In the genomic region with DNA sequence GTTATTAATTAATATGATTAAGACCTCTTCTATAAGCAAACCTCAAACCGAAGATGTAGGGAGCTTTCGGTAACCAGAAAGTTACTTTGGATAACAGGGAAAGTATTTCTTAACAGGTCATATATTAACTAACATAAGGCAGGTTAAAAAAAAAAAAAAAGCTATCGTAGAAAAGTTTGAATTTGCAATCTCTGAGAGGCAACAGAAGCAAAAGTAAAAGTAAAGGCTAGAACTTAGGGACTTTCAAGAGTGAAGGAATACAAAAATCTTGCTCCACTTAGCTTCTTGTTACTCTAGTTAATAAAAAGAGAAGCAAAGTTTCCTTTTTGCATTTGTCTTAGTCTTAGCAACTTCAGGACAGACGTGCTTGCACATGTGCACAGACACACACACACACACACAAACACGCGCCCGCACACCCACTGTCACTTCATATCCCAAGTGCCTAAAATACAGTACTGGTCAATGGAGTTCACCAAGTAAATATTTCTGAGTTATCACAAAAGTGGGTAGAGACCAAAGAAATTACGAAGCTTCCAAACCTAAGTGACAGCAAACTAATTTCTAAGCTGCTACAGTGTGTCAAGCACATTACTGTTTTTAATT, we compare ENCODE assay signal across 8 mouse cellular contexts. TPM values are rescaled to one million over a fixed set of nuclear protein-coding genes. Genes with fewer than 3 reads are reported as not detected.
DNase-seq lines count a peak whose midpoint lies in the region; ATAC-seq and TF ChIP-seq lines count a peak whose summit lies in the region.

No protein-coding gene starts in this region.

- no peak overlapping the region for H3K27ac ChIP-seq in cerebellum, adult 2 months (ENCODE audit: insufficient read depth, low read length)
- H3K27ac ChIP-seq in forebrain, embryonic 15.5 days (replicated peaks), result peak overlapping the region; percentile 94
- peak overlapping the region; percentile 95 for H3K27ac ChIP-seq in limb, embryonic 14.5 days (replicated peaks; ENCODE audit: low read depth, low read length)
- H3K27ac ChIP-seq in stomach, embryonic 14.5 days (ENCODE audit: low read length), result peak overlapping the region; percentile 93

- H3K9ac ChIP-seq in forebrain, embryonic 15.5 days (replicated peaks), result peak overlapping the region; percentile 78
- peak overlapping the region; percentile 80 for H3K9ac ChIP-seq in limb, embryonic 14.5 days (ENCODE audit: low read depth, low read length, severe bottlenecking)
- H3K9ac ChIP-seq in stomach, embryonic 14.5 days (replicated peaks; ENCODE audit: low read depth, low read length), result peak overlapping the region; percentile 70

- H3K27me3 ChIP-seq in cerebellum, adult 2 months (ENCODE audit: control insufficient read depth, insufficient read depth, low read length), result no peaks in the 10 kb centered on the region
- no peaks in the 10 kb centered on the region for H3K27me3 ChIP-seq in forebrain, embryonic 15.5 days
- H3K27me3 ChIP-seq in limb, embryonic 14.5 days (ENCODE audit: control insufficient read depth, insufficient read depth, low read length), result no peaks in the 10 kb centered on the region
- H3K27me3 ChIP-seq in stomach, embryonic 14.5 days (ENCODE audit: control insufficient read depth, insufficient read depth, low read length), result no peaks in the 10 kb centered on the region

- no peaks in the 10 kb centered on the region for H3K9me3 ChIP-seq in forebrain, embryonic 15.5 days
- no peaks in the 10 kb centered on the region for H3K9me3 ChIP-seq in limb, embryonic 14.5 days (ENCODE audit: control insufficient read depth, low read length)
- no peaks in the 10 kb centered on the region for H3K9me3 ChIP-seq in stomach, embryonic 14.5 days (ENCODE audit: control insufficient read depth, low read depth, low read length)

- no peaks in the 10 kb centered on the region for H3K36me3 ChIP-seq in forebrain, embryonic 15.5 days
- H3K36me3 ChIP-seq in limb, embryonic 14.5 days (ENCODE audit: control insufficient read depth, insufficient read depth, low read length), result no peaks in the 10 kb centered on the region
- H3K36me3 ChIP-seq in stomach, embryonic 14.5 days (ENCODE audit: control insufficient read depth, insufficient read depth, low read length), result no peaks in the 10 kb centered on the region

- TF ChIP-seq CTCF in cerebellum, adult 2 months (IDR thresholded peaks at IDR 0.05; ENCODE audit: borderline replicate concordance, insufficient read depth, low read depth, low read length), result no peak

- TF ChIP-seq POLR2A in cerebellum, adult 2 months (IDR thresholded peaks at IDR 0.05; ENCODE audit: borderline replicate concordance, insufficient read depth, low read length), result no peak
- no peak for TF ChIP-seq POLR2A in limb, embryonic 14.5 days (IDR thresholded peaks at IDR 0.05; ENCODE audit: borderline replicate concordance, extremely low read depth, insufficient read depth, insufficient read length)

- H3K4me2 ChIP-seq in forebrain, embryonic 15.5 days (replicated peaks), result peak overlapping the region; percentile 49
- H3K4me2 ChIP-seq in limb, embryonic 14.5 days (replicated peaks; ENCODE audit: low read depth, low read length, severe bottlenecking), result peak overlapping the region; percentile 68
- H3K4me2 ChIP-seq in stomach, embryonic 14.5 days (replicated peaks; ENCODE audit: low read depth, low read length), result peak overlapping the region; percentile 62

- peak overlapping the region; percentile 82 for H3K4me3 ChIP-seq in cerebellum, adult 2 months (replicated peaks; ENCODE audit: insufficient read depth, low read depth, low read length)
- H3K4me3 ChIP-seq in forebrain, embryonic 15.5 days, result peak overlapping the region; percentile 65
- H3K4me3 ChIP-seq in limb, embryonic 14.5 days (replicated peaks; ENCODE audit: low read length), result peak overlapping the region; percentile 60
- peak overlapping the region; percentile 44 for H3K4me3 ChIP-seq in stomach, embryonic 14.5 days (ENCODE audit: low read depth, low read length)

- ATAC-seq in CD4-positive, CD25-positive, alpha-beta regulatory T cell, adult 4 months, result peak; percentile 3
- ATAC-seq in forebrain, embryonic 15.5 days (replicated peaks), result peak; percentile 20; the same call in 1 of the 2 replicates
- ATAC-seq in limb, embryonic 14.5 days (ENCODE audit: low FRiP score, low read depth), result 0 out of 2 replicates have a peak, but pooled peaks have one; percentile 36
- ATAC-seq in stomach, embryonic 14.5 days (ENCODE audit: insufficient number of reproducible peaks, insufficient read depth, low FRiP score, low read depth), result 0 out of 2 replicates have a peak, but pooled peaks have one; percentile 4

- H3K4me1 ChIP-seq in cerebellum, adult 2 months (ENCODE audit: control insufficient read depth, insufficient read depth, low read length), result no peaks in the 10 kb centered on the region
- H3K4me1 ChIP-seq in forebrain, embryonic 15.5 days, result peaks cover 13% of the 10 kb centered on the region
- 0 out of 2 replicates have a peak, but pooled peaks cover 6% of the 10 kb centered on the region for H3K4me1 ChIP-seq in limb, embryonic 14.5 days (ENCODE audit: control insufficient read depth, insufficient read depth, low read length)
- H3K4me1 ChIP-seq in stomach, embryonic 14.5 days (ENCODE audit: control insufficient read depth, insufficient read depth, low read length), result no peaks in the 10 kb centered on the region

- DNase-seq in cerebellum, adult 2 months, result no peak
- no peak for DNase-seq in cerebellum, adult 9-11 months
- no peak for DNase-seq in limb, embryonic 14.5 days (ENCODE audit: low spot score)
- DNase-seq in retina, postnatal 1 day, result no peak
- no peak for DNase-seq in spleen, postnatal 10 days (ENCODE audit: low spot score in 2 of 2)

- 26% methylated on average over 8 of the region's 8 CpGs for WGBS in cerebellum, adult 2 months
- 32% methylated on average over 8 of the region's 8 CpGs for WGBS in forebrain, embryonic 15.5 days
- WGBS in limb, embryonic 14.5 days, result 44% methylated on average over 8 of the region's 8 CpGs
- 32% methylated on average over 8 of the region's 8 CpGs for WGBS in stomach, embryonic 14.5 days

RNA-seq across cellular contexts. Expression of gene Trdmt1, which starts 0.8 kb away (rescaled TPM):
- polyA plus RNA-seq in cerebellum, adult 2 months (2012; rRNA removed), result 5.2 and 6.6 TPM in 2 replicates
- 10 to 100 TPM; 12.1 to 19.1 TPM for polyA plus RNA-seq in CD4-positive, CD25-positive, alpha-beta regulatory T cell, adult 4 months (2017; shearing (Covaris generic))
- polyA plus RNA-seq in forebrain, embryonic 15.5 days (2015; fragmentation: Nextera tagmentation; extraction: Ambion mirVana), result 7.5 and 8.7 TPM in 2 replicates
- polyA plus RNA-seq in limb, embryonic 14.5 days (2012; rRNA removed), result 7.5 and 9.7 TPM in 2 replicates
- polyA plus RNA-seq in limb, embryonic 14.5 days (2014; fragmentation: Nextera tagmentation; extraction: Ambion mirVana), result 12.6 and 13.7 TPM in 2 replicates
- polyA plus RNA-seq in stomach, embryonic 14.5 days (2014; fragmentation: Nextera tagmentation; extraction: Ambion mirVana), result 11.9 and 13.4 TPM in 2 replicates

RNA-seq across cellular contexts. Expression of gene Vim, which starts 30.1 kb away (rescaled TPM):
- polyA plus RNA-seq in cerebellum, adult 2 months (2012; rRNA removed), result 227 and 287 TPM in 2 replicates
- 100 to 1,000 TPM; 335 to 360 TPM for polyA plus RNA-seq in CD4-positive, CD25-positive, alpha-beta regulatory T cell, adult 4 months (2017; shearing (Covaris generic))
- 554 and 555 TPM in 2 replicates for polyA plus RNA-seq in forebrain, embryonic 15.5 days (2015; fragmentation: Nextera tagmentation; extraction: Ambion mirVana)
- 1,568 and 2,459 TPM in 2 replicates for polyA plus RNA-seq in limb, embryonic 14.5 days (2012; rRNA removed)
- 1,202 and 1,226 TPM in 2 replicates for polyA plus RNA-seq in limb, embryonic 14.5 days (2014; fragmentation: Nextera tagmentation; extraction: Ambion mirVana)
- 539 and 560 TPM in 2 replicates for polyA plus RNA-seq in stomach, embryonic 14.5 days (2014; fragmentation: Nextera tagmentation; extraction: Ambion mirVana)

RNA-seq across cellular contexts. Expression of gene Cubn, which starts 52.0 kb away (rescaled TPM):
- 0.23 and 0.24 TPM in 2 replicates for polyA plus RNA-seq in cerebellum, adult 2 months (2012; rRNA removed)
- under 1 TPM in 1 of 2 experiments, not detected in 1; 0.09 TPM for polyA plus RNA-seq in CD4-positive, CD25-positive, alpha-beta regulatory T cell, adult 4 months (2017; shearing (Covaris generic))
- 0.09 and 0.19 TPM in 2 replicates for polyA plus RNA-seq in forebrain, embryonic 15.5 days (2015; fragmentation: Nextera tagmentation; extraction: Ambion mirVana)
- polyA plus RNA-seq in limb, embryonic 14.5 days (2012; rRNA removed), result 0.28 and 0.49 TPM in 2 replicates
- polyA plus RNA-seq in limb, embryonic 14.5 days (2014; fragmentation: Nextera tagmentation; extraction: Ambion mirVana), result 0.28 and 0.29 TPM in 2 replicates
- 0.04 and 0.07 TPM in 2 replicates for polyA plus RNA-seq in stomach, embryonic 14.5 days (2014; fragmentation: Nextera tagmentation; extraction: Ambion mirVana)
